Mouse (Mus musculus) hematopoietic multipotent progenitor cell, adult 10-12 weeks (in vitro differentiated cells): ENCODE results near the gene Arntl. TPM values are rescaled to one million over a fixed set of nuclear protein-coding genes. Genes with fewer than 3 reads are reported as not detected.

Source experiments
- polyA plus RNA-seq: library from polyadenylated mRNA; stranded (reverse); fragments of >175 nt; gene quantifications from 2 replicates; pipeline ENCODE4 v1.2.3, GENCODE M21; 2012; ENCODE audit warnings: low replicate concordance

Arntl gene
- 3.9 and 5.9 TPM in 2 replicates for polyA plus RNA-seq

DNA sequence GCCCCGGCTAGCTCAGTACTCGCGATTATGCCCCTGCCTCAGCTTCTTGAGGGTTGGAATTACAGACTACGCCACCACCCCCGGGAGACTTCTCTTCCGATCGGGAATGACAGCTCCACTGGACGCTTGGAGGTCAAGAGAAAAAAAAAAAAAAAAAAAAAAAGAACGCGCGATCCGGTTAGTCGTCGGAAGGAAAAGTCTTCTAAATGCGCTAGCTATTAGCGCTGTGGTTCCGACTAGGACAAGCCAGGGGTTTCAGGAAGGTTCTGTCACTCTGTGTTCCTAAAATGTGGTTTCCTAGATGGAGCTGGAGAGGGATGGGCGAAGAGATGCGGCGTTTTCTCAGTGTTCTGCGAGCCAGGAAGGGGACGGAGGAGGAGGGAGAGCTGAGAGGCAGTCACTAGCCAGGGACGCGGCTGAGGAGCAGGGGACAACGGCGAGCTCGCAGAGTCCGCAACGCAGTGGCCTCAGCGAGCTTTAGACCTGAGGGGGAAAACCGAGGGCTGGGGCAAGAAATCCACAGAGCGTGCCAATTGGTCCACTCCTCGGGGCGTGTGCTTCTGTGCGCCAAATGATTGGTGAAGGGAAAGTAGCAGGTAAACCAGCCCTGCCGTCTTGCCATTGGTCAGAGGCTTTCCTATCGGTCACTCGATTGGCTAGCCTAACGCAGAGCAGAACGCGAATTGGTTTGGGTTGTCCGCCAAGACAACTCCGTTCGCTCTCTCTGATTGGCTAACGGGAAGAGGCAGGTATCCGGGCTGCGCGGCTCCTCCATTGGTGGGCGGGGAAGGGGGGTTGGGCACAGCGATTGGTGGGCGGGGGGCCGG is at the start of gene Arntl:
Gene Arntl (plus strand): TSS at position 822 of the 827 bp plus-strand sequence.

Other genes starting within 250 kb of the Arntl start
- gene Btbd10, start 161.9 kb downstream of the Arntl start, polyA plus RNA-seq, result 4.9 and 7.1 TPM in 2 replicates
- not detected in 2 replicates for gene Pth, start 181.1 kb downstream of the Arntl start, polyA plus RNA-seq